Mouse (Mus musculus) induced T-regulatory cell, adult 2 months (primary cell): Measurements from ENCODE around the gene Rhot2.

ENCODE experiments used
- DNase-seq: peaks from one replicate; pipeline ENCODE4 v3.0.0-alpha.2; 2012; ENCODE audit warnings: low read depth

Rhot2 gene

GRCm38 (mm10) chr17:25796211-25796771 is 48.4 kb downstream of the Rhot2 start:
- no peak for DNase-seq

- DNase-seq = no peak
These were observed 49.0 kb downstream of the Rhot2 start, which contains the start of gene AC134908.4 for GRCm38 (mm10) chr17:25795609-25796092. Gene AC134908.4, minus strand, starts transcription at chr17:25795659.

GRCm38 (mm10) chr17:25794998-25795397 is 49.7 kb downstream of the Rhot2 start:
- DNase-seq = no peak

GRCm38 (mm10) chr17:25794197-25794596 is 50.5 kb downstream of the Rhot2 start:
- no peak for DNase-seq

GRCm38 (mm10) chr17:25792615-25793014 is 52.0 kb downstream of the Rhot2 start, which contains the start of gene Fam173a:
Gene Fam173a, minus strand, starts transcription at chr17:25792901.
- DNase-seq = peak; percentile 88

- DNase-seq = peak; percentile 95
These were observed 52.7 kb downstream of the Rhot2 start for GRCm38 (mm10) chr17:25791843-25792527.

GRCm38 (mm10) chr17:25791320-25791842 is 53.3 kb downstream of the Rhot2 start:
- DNase-seq = no peak
